Comparison of ENCODE assay signal across 9 mouse cellular contexts in the genomic region with DNA sequence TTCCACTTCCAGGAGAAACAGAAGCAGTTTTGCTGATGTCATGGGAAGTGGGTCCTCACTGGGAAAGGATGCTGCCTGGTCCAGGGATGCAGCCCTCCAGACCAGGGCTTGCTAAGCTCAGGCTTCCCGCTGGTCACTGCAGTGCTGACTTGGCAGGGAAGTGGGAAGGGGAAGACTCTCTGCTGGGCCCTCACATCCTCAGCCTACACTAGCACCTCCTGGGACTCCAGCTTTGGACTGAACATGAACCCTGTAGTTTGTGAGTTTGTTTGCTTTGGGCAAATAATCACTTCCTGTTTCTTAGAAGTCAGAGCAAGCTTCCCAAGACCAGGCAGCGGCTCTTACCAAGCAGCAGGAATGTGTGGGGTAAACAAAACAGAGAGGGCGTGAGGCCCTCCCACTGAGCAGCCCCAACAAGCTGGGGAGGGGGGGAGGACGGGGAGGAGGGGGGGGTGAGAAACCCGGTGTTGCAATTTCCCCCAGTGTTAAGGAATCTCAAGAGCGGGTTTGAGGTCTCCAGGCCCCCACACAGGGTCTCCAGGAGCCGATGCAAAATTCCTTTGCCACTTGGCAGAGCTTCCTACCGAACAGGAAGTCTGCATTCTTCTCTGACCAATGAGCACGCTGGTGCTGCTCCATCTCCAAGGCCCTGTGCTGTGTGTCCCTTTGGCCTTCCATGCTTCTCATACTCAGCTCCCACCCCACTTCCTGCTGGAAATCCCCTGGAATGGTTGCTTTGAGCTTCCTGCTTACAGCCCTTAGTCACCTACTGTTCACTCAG.
DNase-seq lines count a peak whose midpoint lies in the region; ATAC-seq lines count a peak whose summit lies in the region.
"Had no signal": no experiment of that assay in that cellular context is flagged by ENCODE, and none has a peak within 500 bp of the region (broad histone marks: within the 10 kb centered on the region; RNA-seq: fewer than 3 reads in every experiment).

No protein-coding gene starts in this region.

- WGBS in hindbrain, embryonic 13.5 days: 19% methylated on average over 9 of the region's 9 CpGs
- WGBS in midbrain, embryonic 16.5 days: 18% methylated on average over 9 of the region's 9 CpGs

- DNase-seq in ovary, postnatal 14 days (ENCODE audit: low spot score): peak; percentile 5
- DNase-seq in ovary, postnatal 10 days (ENCODE audit: low spot score): no peak
- DNase-seq in forelimb bud, embryonic 11.5 days (ENCODE audit: low read depth, low spot score): peak; percentile 42
- DNase-seq in liver: peak; percentile 20
- DNase-seq in cerebellum, adult 8-10 months: no peak
- DNase-seq in right cerebral cortex, adult 2 months (ENCODE audit: low spot score in 2 of 2): no peak

- peaks cover 16% of the 10 kb centered on the region for H3K4me1 ChIP-seq in hindbrain, embryonic 13.5 days (replicated peaks)
- no peaks in the 10 kb centered on the region for H3K4me1 ChIP-seq in midbrain, embryonic 16.5 days (ENCODE audit: control insufficient read depth, insufficient read depth, low read length)

- no peak overlapping the region for H3K4me2 ChIP-seq in hindbrain, embryonic 13.5 days
- H3K4me2 ChIP-seq in midbrain, embryonic 16.5 days (ENCODE audit: low read length): no peak overlapping the region

- no peak overlapping the region for H3K4me3 ChIP-seq in hindbrain, embryonic 13.5 days
- no peak overlapping the region for H3K4me3 ChIP-seq in midbrain, embryonic 16.5 days (ENCODE audit: low read depth, low read length)

- H3K9ac ChIP-seq in hindbrain, embryonic 13.5 days: no peak overlapping the region
- H3K9ac ChIP-seq in midbrain, embryonic 16.5 days (ENCODE audit: low read depth, low read length): no peak overlapping the region

- ATAC-seq in hindbrain, embryonic 13.5 days (ENCODE audit: low FRiP score): peak; percentile 47
- peak; percentile 70 for ATAC-seq in midbrain, embryonic 16.5 days

- H3K27me3 ChIP-seq in hindbrain, embryonic 13.5 days: 0 out of 2 replicates have a peak, but pooled peaks cover 5% of the 10 kb centered on the region
- H3K27me3 ChIP-seq in midbrain, embryonic 16.5 days (ENCODE audit: control insufficient read depth, insufficient read depth, low read depth, low read length): no peaks in the 10 kb centered on the region

- H3K36me3 ChIP-seq in hindbrain, embryonic 13.5 days: no peaks in the 10 kb centered on the region
- H3K36me3 ChIP-seq in midbrain, embryonic 16.5 days (ENCODE audit: control insufficient read depth, insufficient read depth, low read length): no peaks in the 10 kb centered on the region

- H3K9me3 ChIP-seq in hindbrain, embryonic 13.5 days: no peaks in the 10 kb centered on the region
- H3K9me3 ChIP-seq in midbrain, embryonic 16.5 days (replicated peaks; ENCODE audit: control insufficient read depth, low read length, poor library complexity, severe bottlenecking): no peaks in the 10 kb centered on the region

- peak overlapping the region; percentile 52; the same call in 1 of the 2 replicates for H3K27ac ChIP-seq in hindbrain, embryonic 13.5 days
- H3K27ac ChIP-seq in midbrain, embryonic 16.5 days (ENCODE audit: low read length): no peak overlapping the region
- H3K27ac ChIP-seq: macrophage had no signal

Comparison
In these comparisons a context has a peak if more than half of its experiments do, and no peak if none do; other contexts are left out.
1. DNase-seq: peak in ovary, postnatal 14 days (single experiment), forelimb bud, embryonic 11.5 days (single experiment) and liver (single experiment); none in ovary, postnatal 10 days (single experiment), cerebellum, adult 8-10 months (single experiment) and right cerebral cortex, adult 2 months (0 of 2).